Mouse (Mus musculus) kidney, adult 2 months (tissue): Measurements from ENCODE around the gene Sbno1.

Source experiments
- CTCF ChIP-seq: fragments of 200-500 bp; conservative IDR thresholded peaks from 2 replicates; pipeline ENCODE4 v1.5.1; 2011; ENCODE audit warnings: low read depth, mild to moderate bottlenecking, control low read depth, low read length, moderate library complexity, mixed read lengths; ENCODE audit not compliant: insufficient read depth, insufficient read length
- POLR2A ChIP-seq: fragments of 200-500 bp; IDR thresholded peaks from one replicate; pipeline ENCODE4 v1.6.1; 2011; ENCODE audit warnings: low read depth, low read length, control low read depth

GRCm38 (mm10) chr5:124421786-124422185 lies 4.0 kb downstream of the Sbno1 start:
- no peak for TF ChIP-seq CTCF
- no peak for TF ChIP-seq POLR2A
